Comparison of ENCODE assay signal across 23 mouse cellular contexts in the genomic region with DNA sequence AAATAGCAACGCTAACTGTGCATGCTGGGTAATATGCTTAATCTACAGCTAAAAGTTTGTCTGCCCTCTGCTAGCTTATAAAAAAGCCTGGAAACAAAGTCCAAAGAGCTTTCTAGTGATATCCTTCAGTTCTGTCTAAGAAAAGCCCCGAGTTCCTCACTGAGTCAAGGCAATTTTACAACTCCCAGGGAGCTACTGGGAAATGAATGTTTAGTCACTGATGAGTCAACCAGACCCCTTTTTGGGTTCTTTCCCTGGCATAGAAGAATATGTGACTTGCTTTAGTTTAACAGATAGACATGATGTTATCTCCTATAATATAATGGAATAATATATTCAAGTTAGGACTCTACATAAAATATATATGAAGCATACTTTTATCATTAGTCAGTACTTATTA.
DNase-seq lines count a peak whose midpoint lies in the region; ATAC-seq and TF ChIP-seq lines count a peak whose summit lies in the region.
"Had no signal": no experiment of that assay in that cellular context is flagged by ENCODE, and none has a peak within 500 bp of the region (broad histone marks: within the 10 kb centered on the region; RNA-seq: fewer than 3 reads in every experiment).

No protein-coding gene starts in this region.

- peaks cover 8% of the 10 kb centered on the region for H3K4me1 ChIP-seq in intestine, embryonic 16.5 days (ENCODE audit: control insufficient read depth, insufficient read depth, low read length)
- peaks cover 3% of the 10 kb centered on the region; the same call in 1 of the 2 replicates for H3K4me1 ChIP-seq in intestine, postnatal 0 days (replicated peaks; ENCODE audit: control insufficient read depth, insufficient read depth, low read length)
- H3K4me1 ChIP-seq: hindbrain, embryonic 15.5 days had no signal

- no peak overlapping the region for H3K27ac ChIP-seq in intestine, embryonic 16.5 days (ENCODE audit: low read length)
- no peak overlapping the region for H3K27ac ChIP-seq in intestine, postnatal 0 days (ENCODE audit: low read depth, low read length)
- H3K27ac ChIP-seq: forebrain, embryonic 10.5 days; hindbrain, embryonic 12.5 days; hindbrain, embryonic 15.5 days had no signal

- no peak overlapping the region for H3K4me3 ChIP-seq in intestine, embryonic 16.5 days (ENCODE audit: low read length)
- H3K4me3 ChIP-seq in intestine, postnatal 0 days (ENCODE audit: low read depth, low read length), result no peak overlapping the region
- H3K4me3 ChIP-seq: forebrain, embryonic 10.5 days; hindbrain, embryonic 12.5 days; hindbrain, embryonic 15.5 days had no signal

- H3K9me3 ChIP-seq in intestine, embryonic 16.5 days (ENCODE audit: control insufficient read depth, low read length), result no peaks in the 10 kb centered on the region
- no peaks in the 10 kb centered on the region for H3K9me3 ChIP-seq in intestine, postnatal 0 days (ENCODE audit: control insufficient read depth)
- H3K9me3 ChIP-seq: forebrain, embryonic 10.5 days; G1E; hindbrain, embryonic 12.5 days; hindbrain, embryonic 15.5 days had no signal

- 0 out of 2 replicates have a peak, but pooled peaks have one; percentile 29 for ATAC-seq in intestine, embryonic 16.5 days
- ATAC-seq in intestine, postnatal 0 days, result no peak
- ATAC-seq in megakaryocyte, adult 5-6 weeks (ENCODE audit: poor library complexity, severe bottlenecking), result no peak
- ATAC-seq: forebrain, embryonic 14.5 days; forebrain, postnatal 0 days had no signal

- peak; percentile 40 for DNase-seq in 416B (ENCODE audit: low read depth)
- peak; percentile 48 for DNase-seq in brain, adult 2 months (ENCODE audit: low read depth, low spot score)
- DNase-seq in natural killer cell, adult 2 months (ENCODE audit: low spot score in 2 of 2), result no peak
- DNase-seq: adrenal gland, adult 2 months; adrenal gland, postnatal 14 days; cerebellum, adult 11-12 months; cerebellum, adult 8-10 months; cerebellum, postnatal 10 days; cerebellum, postnatal 36 days; forebrain, postnatal 0 days; gastrocnemius, postnatal 14 days; heart, adult 11 months; kidney, adult 18-20 months had no signal

- H3K27me3 ChIP-seq in intestine, embryonic 16.5 days (replicated peaks; ENCODE audit: control insufficient read depth, insufficient read depth, low read length), result no peaks in the 10 kb centered on the region
- H3K27me3 ChIP-seq in intestine, postnatal 0 days (replicated peaks; ENCODE audit: control insufficient read depth, insufficient read depth, low read length), result no peaks in the 10 kb centered on the region
- H3K27me3 ChIP-seq: CH12.LX; hindbrain, embryonic 12.5 days; hindbrain, embryonic 15.5 days had no signal

- WGBS in intestine, embryonic 16.5 days, result 58% methylated on average over 2 of the region's 2 CpGs
- WGBS in intestine, postnatal 0 days, result 33% methylated on average over 2 of the region's 2 CpGs

- H3K4me2 ChIP-seq in intestine, embryonic 16.5 days (ENCODE audit: low read depth, low read length), result no peak overlapping the region
- no peak overlapping the region for H3K4me2 ChIP-seq in intestine, postnatal 0 days (replicated peaks; ENCODE audit: low read depth)
- H3K4me2 ChIP-seq: heart, embryonic 11.5 days; hindbrain, embryonic 12.5 days; hindbrain, embryonic 15.5 days had no signal

- H3K9ac ChIP-seq in intestine, embryonic 16.5 days (ENCODE audit: low read depth, low read length), result no peak overlapping the region
- H3K9ac ChIP-seq in intestine, postnatal 0 days (ENCODE audit: low read depth, low read length), result no peak overlapping the region
- H3K9ac ChIP-seq: forebrain, postnatal 0 days; hindbrain, embryonic 12.5 days; hindbrain, embryonic 15.5 days had no signal

- no peak for TF ChIP-seq CTCF in intestine, postnatal 0 days (IDR thresholded peaks at IDR 0.05; ENCODE audit: low read depth)

- no peaks in the 10 kb centered on the region for H3K36me3 ChIP-seq in intestine, embryonic 16.5 days (ENCODE audit: control insufficient read depth, insufficient read depth, low read length)
- no peaks in the 10 kb centered on the region for H3K36me3 ChIP-seq in intestine, postnatal 0 days (ENCODE audit: control insufficient read depth, insufficient read depth)
- H3K36me3 ChIP-seq: forebrain, embryonic 10.5 days; G1E; hindbrain, embryonic 12.5 days; hindbrain, embryonic 15.5 days had no signal

Comparison
In these comparisons a context has a peak if more than half of its experiments do, and no peak if none do; other contexts are left out.
1. DNase-seq: peak in 416B (single experiment) and brain, adult 2 months (single experiment); none in natural killer cell, adult 2 months (0 of 2).